Mouse (Mus musculus): Measurements from ENCODE around the gene Dph7. TPM values are rescaled to one million over a fixed set of nuclear protein-coding genes. Genes with fewer than 3 reads are reported as not detected.

Dph7 gene
- polyA plus RNA-seq, 1 experiment: 36.4 TPM

- DNase-seq (ENCODE audit: extremely low spot score in 1 of 2, low spot score in 1 of 2): peak in 1 of 2 experiments; percentile 31
Measured at GRCm38 (mm10) chr2:24960910-24961309, 1.3 kb upstream of the Dph7 start.

- DNase-seq (ENCODE audit: extremely low spot score in 1 of 2, low spot score in 1 of 2): no peak
Measured at GRCm38 (mm10) chr2:24970386-24970785, 8.2 kb downstream of the Dph7 start.

- DNase-seq (ENCODE audit: extremely low spot score in 1 of 2, low spot score in 1 of 2): peak in 1 of 2 experiments; percentile 25
Measured at GRCm38 (mm10) chr2:24974452-24974851, 12.3 kb downstream of the Dph7 start.

GRCm38 (mm10) chr2:24974906-24975703 is 12.9 kb downstream of the Dph7 start, which contains the start of gene Mrpl41:
Gene Mrpl41, minus strand, starts transcription at chr2:24975098.
- peak; percentile 96 to 97 for DNase-seq (ENCODE audit: extremely low spot score in 1 of 2, low spot score in 1 of 2)

GRCm38 (mm10) chr2:24975704-24976297 is 13.6 kb downstream of the Dph7 start, which contains the start of gene Pnpla7:
Gene Pnpla7, plus strand, starts transcription at chr2:24976033.
- DNase-seq (ENCODE audit: extremely low spot score in 1 of 2, low spot score in 1 of 2): peak; percentile 41 to 63

- no peak for DNase-seq (ENCODE audit: extremely low spot score in 1 of 2, low spot score in 1 of 2)
Measured at GRCm38 (mm10) chr2:24976960-24977359, 14.8 kb downstream of the Dph7 start.

- DNase-seq (ENCODE audit: extremely low spot score in 1 of 2, low spot score in 1 of 2): no peak
Measured at GRCm38 (mm10) chr2:24987762-24988161, 25.6 kb downstream of the Dph7 start.

- peak in 1 of 2 experiments; percentile 52 for DNase-seq (ENCODE audit: extremely low spot score in 1 of 2, low spot score in 1 of 2)
Measured at GRCm38 (mm10) chr2:24995332-24995731, 33.1 kb downstream of the Dph7 start.

GRCm38 (mm10) chr2:24996471-24996870 is 34.3 kb downstream of the Dph7 start:
- DNase-seq (ENCODE audit: extremely low spot score in 1 of 2, low spot score in 1 of 2): no peak

GRCm38 (mm10) chr2:25000544-25001235 is 38.5 kb downstream of the Dph7 start:
- peak in 1 of 2 experiments; percentile 37 for DNase-seq (ENCODE audit: extremely low spot score in 1 of 2, low spot score in 1 of 2)

GRCm38 (mm10) chr2:25003946-25004786 is 42.0 kb downstream of the Dph7 start:
- no peak for DNase-seq (ENCODE audit: extremely low spot score in 1 of 2, low spot score in 1 of 2)

GRCm38 (mm10) chr2:25006767-25007166 is 44.6 kb downstream of the Dph7 start:
- no peak for DNase-seq (ENCODE audit: extremely low spot score in 1 of 2, low spot score in 1 of 2)

- DNase-seq (ENCODE audit: extremely low spot score in 1 of 2, low spot score in 1 of 2): no peak
Measured at GRCm38 (mm10) chr2:25008250-25008649, 46.0 kb downstream of the Dph7 start.

Other genes starting within 250 kb of the Dph7 start
- gene Cacna1b, start 199.2 kb upstream of the Dph7 start, polyA plus RNA-seq (2012; rRNA removed): 60.8 and 70.7 TPM in 2 replicates
- 66.2 and 66.4 TPM in 2 replicates for gene Ehmt1, start 42.8 kb upstream of the Dph7 start, polyA plus RNA-seq (2012; rRNA removed)
- gene Arrdc1, start 27.1 kb upstream of the Dph7 start, polyA plus RNA-seq (2012; rRNA removed): 30.8 and 37.2 TPM in 2 replicates
- gene Zmynd19, start 12.6 kb upstream of the Dph7 start, polyA plus RNA-seq (2012; rRNA removed): 19.4 and 22.6 TPM in 2 replicates
- 126 and 127 TPM in 2 replicates for gene Mrpl41, start 12.7 kb downstream of the Dph7 start, polyA plus RNA-seq (2012; rRNA removed)
- gene Pnpla7, start 13.6 kb downstream of the Dph7 start, polyA plus RNA-seq (2012; rRNA removed): 17.4 and 21.3 TPM in 2 replicates
- gene Nsmf, start 92.0 kb downstream of the Dph7 start, polyA plus RNA-seq (2012; rRNA removed): 638 and 695 TPM in 2 replicates
- 0.08 TPM in 1 of 2 replicates, not detected in the other for gene Entpd8, start 117.9 kb downstream of the Dph7 start, polyA plus RNA-seq (2012; rRNA removed)
- gene Noxa1, start 132.7 kb downstream of the Dph7 start, polyA plus RNA-seq (2012; rRNA removed): not detected in 2 replicates
- 38.7 and 39.1 TPM in 2 replicates for gene Nrarp, start 218.4 kb downstream of the Dph7 start, polyA plus RNA-seq (2012; rRNA removed)
- gene Tor4a, start 234.5 kb downstream of the Dph7 start, polyA plus RNA-seq (2012; rRNA removed): 2.6 and 3.0 TPM in 2 replicates
- gene Nelfb, start 249.1 kb downstream of the Dph7 start, polyA plus RNA-seq (2012; rRNA removed): 60.2 and 65.6 TPM in 2 replicates